Mouse (Mus musculus): ENCODE results near the gene Best2. TPM values are rescaled to one million over a fixed set of nuclear protein-coding genes. Genes with fewer than 3 reads are reported as not detected.

Best2 gene
- total RNA-seq, 2 experiments from 2014 or later: not detected

DNA sequence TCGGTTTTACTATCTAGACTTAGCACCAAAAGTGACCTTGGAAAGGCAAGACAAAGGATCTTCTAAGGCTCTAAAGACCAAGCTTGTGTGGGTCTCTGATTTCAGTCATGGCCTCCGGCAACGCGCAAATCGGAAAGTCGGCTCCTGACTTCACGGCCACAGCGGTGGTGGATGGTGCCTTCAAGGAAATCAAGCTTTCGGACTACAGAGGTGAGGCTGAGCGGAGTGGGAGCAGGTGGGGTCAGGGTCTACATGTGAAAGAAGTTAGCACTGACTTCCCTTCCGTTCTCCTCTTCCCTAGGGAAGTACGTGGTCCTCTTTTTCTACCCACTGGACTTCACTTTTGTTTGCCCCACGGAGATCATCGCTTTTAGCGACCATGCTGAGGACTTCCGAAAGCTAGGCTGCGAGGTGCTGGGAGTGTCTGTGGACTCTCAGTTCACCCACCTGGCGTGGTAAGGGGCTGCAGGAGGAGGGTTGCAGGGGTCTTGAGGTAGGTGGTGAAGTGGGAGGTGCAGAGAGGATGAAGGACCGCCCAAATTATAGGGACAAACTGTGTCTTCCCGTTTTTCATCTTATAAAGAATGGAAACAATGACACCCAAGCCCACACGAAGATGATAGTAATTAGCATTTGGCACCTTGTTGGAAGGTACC, 44.1 kb downstream of the Best2 start:
- intact Hi-C loops (cut with DNase I): no loop called here
- DNase-seq: no peak

- intact Hi-C loops (cut with DNase I): no loop called here
- DNase-seq: peak; percentile 84 to 85
These were observed 44.8 kb downstream of the Best2 start, which contains the start of the genes Gm49661, Prdx2 and Rnaseh2a for GRCm38 (mm10) chr8:84969241-84970134. Gene Gm49661 (minus strand): TSS chr8:84969433. Gene Prdx2 (plus strand): TSS chr8:84969587. Gene Rnaseh2a (minus strand): TSS chr8:84969767.

GRCm38 (mm10) chr8:84968650-84969049, 45.7 kb downstream of the Best2 start:
- intact Hi-C loops (cut with DNase I): no loop called here
- no peak for DNase-seq

DNA sequence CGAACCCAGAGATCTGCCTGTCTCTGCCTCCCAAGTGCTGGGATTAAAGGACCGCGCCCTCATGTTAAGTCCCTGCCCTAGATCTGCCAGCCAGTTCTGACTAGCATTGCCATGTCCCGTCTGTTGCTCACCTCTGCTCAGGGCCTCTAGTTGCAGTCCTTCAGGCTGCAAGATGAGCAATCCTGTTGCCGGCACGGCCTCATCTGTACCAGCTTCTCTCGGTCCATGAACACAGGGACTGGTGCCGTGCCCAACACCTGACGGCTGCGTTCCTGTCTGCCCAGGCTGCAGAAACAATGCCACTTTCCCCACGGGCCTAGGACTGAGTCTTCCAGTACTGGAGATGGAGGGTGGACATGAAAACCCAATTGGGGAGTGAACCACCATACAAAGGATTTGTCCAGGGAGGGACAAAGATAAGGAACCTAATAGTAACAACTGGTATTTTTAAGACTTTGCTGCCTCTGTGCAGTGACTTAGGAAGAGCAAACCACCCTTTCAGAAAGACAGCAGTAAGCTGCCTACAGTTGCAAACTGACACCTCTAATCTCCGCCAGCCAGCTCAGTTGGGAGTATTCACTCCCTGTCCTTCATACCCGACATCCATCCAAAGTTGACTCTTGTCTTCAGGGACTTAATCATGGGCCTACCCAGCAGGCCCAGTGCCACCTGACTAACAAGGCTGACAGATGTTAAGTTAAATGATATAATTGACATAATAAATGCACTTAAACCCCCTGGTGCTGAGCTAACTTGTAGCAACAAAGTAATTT, 46.6 kb downstream of the Best2 start:
- intact Hi-C loops (cut with DNase I): no loop called here
- no peak for DNase-seq

- no peak for DNase-seq
- intact Hi-C loops (cut with DNase I): no loop called here
These were observed 47.7 kb downstream of the Best2 start for GRCm38 (mm10) chr8:84966603-84967002.

- intact Hi-C loops (cut with DNase I): no loop called here
- peak; percentile 95 for DNase-seq
These were observed 48.5 kb downstream of the Best2 start for GRCm38 (mm10) chr8:84965731-84966291.

GRCm38 (mm10) chr8:84963952-84964351, 50.4 kb downstream of the Best2 start:
- intact Hi-C loops (cut with DNase I): no loop called here
- no peak for DNase-seq

GRCm38 (mm10) chr8:84959811-84960210, 54.5 kb downstream of the Best2 start:
- peak; percentile 63 to 65 for DNase-seq
- intact Hi-C loops (cut with DNase I): loop anchor here (5.0 kb wide), 1 partner anchor 37 kb away; no protein-coding TSS in a partner anchor

Small RNA genes within 50 kb of the gene (microRNA-seq; reads per million reads assigned to microRNA genes)
- 0.24 to 1.0 reads per million in 2 experiments for gene Mir7070

Other genes with a start within 250 kb of the Best2 start
- 100 to 1,000 TPM; 256 to 266 TPM for gene Nfix, start 214.2 kb downstream of the Best2 start, total RNA-seq (2021)
- 1 to 10 TPM; 3.1 to 3.8 TPM for gene Dand5, start 191.7 kb downstream of the Best2 start, total RNA-seq (2021)
- 10 to 100 TPM; 23.7 to 25.0 TPM for gene Gadd45gip1, start 183.0 kb downstream of the Best2 start, total RNA-seq (2021)
- gene Rad23a, start 173.9 kb downstream of the Best2 start, total RNA-seq (2021): 10 to 100 TPM; 77.8 to 88.5 TPM
- gene Calr, start 167.6 kb downstream of the Best2 start, total RNA-seq (2021): 100 to 1,000 TPM; 275 to 333 TPM
- gene Farsa, start 157.5 kb downstream of the Best2 start, total RNA-seq (2021): 10 to 100 TPM; 31.7 to 32.5 TPM
- gene Syce2, start 142.4 kb downstream of the Best2 start, total RNA-seq (2021): 1 to 10 TPM; 6.9 TPM
- gene Gcdh, start 120.6 kb downstream of the Best2 start, total RNA-seq (2021): 10 to 100 TPM; 31.7 to 32.8 TPM
- under 1 TPM; 0.17 to 0.22 TPM for gene Klf1, start 112.6 kb downstream of the Best2 start, total RNA-seq (2021)
- gene Dnase2a, start 106.0 kb downstream of the Best2 start, total RNA-seq (2021): 1 to 10 TPM; 6.4 to 7.3 TPM
- gene Mast1, start 77.2 kb downstream of the Best2 start, total RNA-seq (2021): under 1 TPM in 1 of 2 experiments, not detected in 1; 0.07 TPM
- not detected for gene Rtbdn, start 67.5 kb downstream of the Best2 start, total RNA-seq (2021)
- gene Gm49661, start 45.1 kb downstream of the Best2 start, total RNA-seq (2021): 1 to 10 TPM in 1 of 2 experiments, not detected in 1; 1.6 TPM
- gene Prdx2, start 44.9 kb downstream of the Best2 start, total RNA-seq (2021): 100 to 1,000 TPM; 689 to 769 TPM
- gene Rnaseh2a, start 44.8 kb downstream of the Best2 start, total RNA-seq (2021): 10 to 100 TPM; 53.4 to 55.4 TPM
- 10 to 100 TPM; 12.6 to 12.7 TPM for gene Junb, start 35.8 kb downstream of the Best2 start, total RNA-seq (2021)
- 1 to 10 TPM; 1.8 to 2.3 TPM for gene Hook2, start 23.9 kb downstream of the Best2 start, total RNA-seq (2021)
- gene Asna1, start 10.8 kb upstream of the Best2 start, total RNA-seq (2021): 10 to 100 TPM; 78.6 to 79.7 TPM
- gene Trir, start 12.3 kb upstream of the Best2 start, total RNA-seq (2021): 100 to 1,000 TPM; 117 to 120 TPM
- gene Tnpo2, start 22.4 kb upstream of the Best2 start, total RNA-seq (2021): 10 to 100 TPM; 32.2 to 39.6 TPM
- 10 to 100 TPM; 12.6 to 13.0 TPM for gene Fbxw9, start 45.5 kb upstream of the Best2 start, total RNA-seq (2021)
- not detected for gene Gm5741, start 53.5 kb upstream of the Best2 start, total RNA-seq (2021)
- 10 to 100 TPM; 28.0 to 29.5 TPM for gene Dhps, start 57.2 kb upstream of the Best2 start, total RNA-seq (2021)
- gene Wdr83os, start 66.2 kb upstream of the Best2 start, total RNA-seq (2021): 10 to 100 TPM; 48.5 to 51.6 TPM
- gene Wdr83, start 66.8 kb upstream of the Best2 start, total RNA-seq (2021): 10 to 100 TPM; 27.4 to 27.7 TPM
- 10 to 100 TPM; 32.5 to 34.6 TPM for gene Man2b1, start 68.7 kb upstream of the Best2 start, total RNA-seq (2021)
- 1 to 10 TPM; 2.5 to 2.8 TPM for gene Zfp791, start 108.6 kb upstream of the Best2 start, total RNA-seq (2021)
- not detected for gene Cks1brt, start 137.4 kb upstream of the Best2 start, total RNA-seq (2021)
- gene Olfr371, start 211.5 kb upstream of the Best2 start, total RNA-seq (2021): not detected